Mouse (Mus musculus) 3134 (cell line): Measurements from ENCODE around the gene Zfp629.
A peak's percentile ranks its signal among the peaks of the same experiment; 100 is the strongest.

Source experiments
- DNase-seq: peaks from one replicate; pipeline ENCODE4 v3.0.0-alpha.2; 2011; ENCODE audit warnings: low spot score; ENCODE audit not compliant: insufficient read length; ENCODE audit errors: extremely low read depth

The Zfp629 gene

DNA sequence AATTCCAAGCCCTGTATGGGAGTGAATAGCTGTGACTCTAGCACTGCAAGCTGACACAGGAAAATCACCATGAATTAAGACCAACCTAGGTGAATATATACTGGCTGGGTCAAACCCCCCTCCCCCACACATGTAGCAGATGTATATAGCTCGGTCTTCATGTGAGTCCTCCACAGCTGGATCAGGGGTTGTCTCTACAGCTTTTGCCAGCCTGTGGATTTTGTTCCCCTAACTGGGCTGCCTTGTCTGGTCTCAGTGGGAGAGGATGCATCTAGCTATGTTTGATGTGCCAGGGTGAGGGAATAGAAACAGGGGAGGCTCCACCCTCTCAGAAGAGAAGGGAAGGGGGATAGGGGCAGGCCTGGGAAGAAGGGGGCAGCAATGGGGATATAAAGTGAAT, 739 bp upstream of the Zfp629 start:
- no peak for DNase-seq

GRCm38 (mm10) chr7:127614511-127614890, 1.1 kb downstream of the Zfp629 start:
- DNase-seq = peak; percentile 73

- no peak for DNase-seq
These were observed 1.5 kb downstream of the Zfp629 start for GRCm38 (mm10) chr7:127614091-127614490.

DNA sequence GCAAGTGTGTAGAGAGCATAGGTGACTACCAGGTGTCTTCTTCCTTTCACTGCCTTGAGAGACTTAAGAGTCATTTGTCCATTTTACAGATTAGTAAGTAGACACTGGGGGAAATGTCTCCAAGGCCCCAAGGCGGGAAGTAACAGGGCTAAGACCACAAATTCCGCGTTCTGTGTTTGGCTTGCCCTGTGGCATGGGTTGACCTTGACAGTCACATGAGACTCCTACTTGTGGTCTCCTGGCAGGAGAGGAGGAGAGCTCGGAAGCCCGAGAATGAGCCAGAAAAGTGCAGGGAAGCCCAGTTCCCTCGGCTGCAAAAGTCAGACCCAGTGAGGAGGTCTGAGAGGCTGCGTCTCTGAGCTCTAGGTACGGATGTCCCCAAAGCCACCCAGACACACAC, 2.1 kb downstream of the Zfp629 start:
- no peak for DNase-seq

DNA sequence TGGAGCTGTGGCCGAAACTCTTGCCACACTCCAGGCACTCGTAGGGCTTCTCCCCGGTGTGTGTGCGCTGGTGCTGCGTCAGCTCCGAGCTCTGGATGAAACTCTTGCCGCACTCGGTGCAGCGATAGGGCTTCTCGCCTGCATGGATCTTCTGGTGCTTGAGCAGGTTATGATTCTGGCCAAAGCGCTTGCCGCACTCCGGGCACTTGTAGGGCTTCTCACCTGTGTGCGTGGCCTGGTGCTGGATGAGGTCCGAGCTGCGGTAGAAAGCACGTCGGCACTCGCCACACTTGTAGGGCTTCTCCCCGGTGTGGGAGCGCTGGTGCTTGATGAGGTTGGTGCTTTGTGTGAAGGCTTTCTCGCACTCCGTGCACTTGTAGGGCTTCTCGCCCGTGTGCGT, 4.0 kb downstream of the Zfp629 start:
- DNase-seq = no peak

DNA sequence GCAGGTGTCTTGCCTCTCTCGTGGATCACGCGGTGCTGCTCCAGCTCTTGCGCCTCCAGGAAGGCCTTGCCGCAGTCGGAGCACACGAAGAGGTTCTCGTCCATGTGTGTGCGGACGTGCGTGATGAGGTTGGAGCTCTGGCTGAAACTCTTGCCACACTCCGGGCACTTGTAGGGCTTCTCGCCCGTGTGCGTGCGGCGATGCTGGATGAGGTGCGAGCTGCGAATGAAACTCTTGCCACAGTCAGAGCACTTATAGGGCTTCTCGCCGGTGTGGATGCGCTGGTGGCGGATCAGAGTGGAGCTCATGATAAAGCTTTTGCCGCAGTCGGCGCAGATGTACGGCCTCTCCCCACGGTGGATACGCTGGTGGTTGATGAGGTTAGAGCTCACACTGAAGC, 4.6 kb downstream of the Zfp629 start:
- DNase-seq = no peak

- no peak for DNase-seq
These were observed 8.4 kb downstream of the Zfp629 start for GRCm38 (mm10) chr7:127607150-127607549.

DNA sequence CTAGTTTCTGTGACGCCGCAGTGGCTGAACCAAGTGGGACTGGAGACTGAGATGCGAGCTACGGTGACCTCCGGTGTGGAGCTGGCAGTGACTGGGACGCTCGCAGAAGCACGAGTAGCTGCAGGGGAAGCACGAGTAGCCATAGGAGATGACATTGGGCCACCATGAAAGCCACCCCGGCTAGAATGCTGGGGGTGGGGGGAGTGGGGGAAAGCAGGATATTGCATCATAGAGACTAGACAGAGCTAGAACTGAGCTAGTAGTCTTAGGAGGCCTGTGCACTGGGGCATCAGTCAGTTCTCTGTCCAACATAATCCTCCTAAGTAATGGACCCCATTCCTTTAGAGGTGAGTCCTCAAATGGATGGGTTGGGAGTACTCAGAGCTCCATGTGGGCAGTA, 11.3 kb downstream of the Zfp629 start:
- no peak for DNase-seq

DNA sequence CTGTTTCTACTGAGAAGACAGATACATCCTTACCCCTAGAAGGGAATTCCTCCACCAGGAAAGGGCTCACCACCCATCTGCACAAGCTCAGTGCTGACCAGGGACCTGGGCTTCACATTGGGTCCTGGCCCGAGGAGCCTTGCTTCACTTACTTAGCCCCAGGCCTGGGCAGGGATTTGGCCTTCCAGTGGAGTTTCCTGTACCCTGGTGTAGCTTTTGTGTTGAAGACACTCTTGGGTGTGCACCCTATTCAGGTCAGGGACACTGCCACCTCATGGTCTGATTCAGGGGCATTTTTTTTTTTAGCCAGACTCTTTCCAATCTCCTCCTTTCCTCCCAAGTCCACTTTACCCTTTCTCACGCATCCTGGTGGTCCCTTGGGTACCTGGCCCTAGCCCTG, 12.7 kb downstream of the Zfp629 start:
- DNase-seq = no peak

- DNase-seq = no peak
These were observed 13.9 kb downstream of the Zfp629 start for GRCm38 (mm10) chr7:127601735-127602134.

DNA sequence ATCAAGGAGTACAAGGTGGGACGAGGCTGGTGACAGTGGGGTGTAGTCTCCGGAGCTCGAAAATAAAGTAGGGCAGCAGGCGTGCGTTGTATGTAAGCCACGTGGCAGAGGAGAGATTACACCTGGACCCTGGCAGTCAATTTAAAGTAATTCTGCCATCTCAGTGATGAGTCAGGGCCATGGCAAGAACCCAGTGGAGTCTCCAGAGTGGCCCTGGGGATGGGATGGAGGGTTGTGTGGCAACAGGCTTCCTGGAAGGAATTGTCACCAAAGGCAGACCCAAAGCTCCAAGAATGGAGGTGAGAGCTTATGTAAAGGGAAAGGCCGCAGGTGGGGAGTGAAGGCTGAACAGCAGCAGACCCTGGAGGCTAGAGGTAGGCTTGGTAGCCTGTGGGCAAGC, 15.0 kb downstream of the Zfp629 start:
- DNase-seq = no peak

DNA sequence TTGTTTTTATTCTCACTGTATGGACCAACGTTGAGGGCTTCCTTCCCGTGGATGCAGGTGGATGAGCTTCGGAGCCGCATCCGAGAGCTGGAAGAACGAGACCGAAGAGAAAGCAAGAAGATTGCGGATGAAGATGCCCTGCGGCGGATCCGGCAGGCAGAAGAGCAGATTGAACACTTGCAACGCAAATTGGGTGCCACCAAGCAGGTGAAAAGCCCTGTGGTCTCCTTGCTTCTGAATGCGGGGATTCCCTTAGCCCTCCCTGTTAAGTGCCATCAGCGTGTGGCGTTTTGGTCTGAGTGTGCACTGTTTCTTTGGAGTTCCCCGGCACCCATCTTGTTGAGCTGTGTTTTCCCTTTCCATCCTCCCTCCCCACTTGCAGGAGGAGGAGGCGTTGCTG, 18.9 kb downstream of the Zfp629 start:
- DNase-seq = no peak

DNA sequence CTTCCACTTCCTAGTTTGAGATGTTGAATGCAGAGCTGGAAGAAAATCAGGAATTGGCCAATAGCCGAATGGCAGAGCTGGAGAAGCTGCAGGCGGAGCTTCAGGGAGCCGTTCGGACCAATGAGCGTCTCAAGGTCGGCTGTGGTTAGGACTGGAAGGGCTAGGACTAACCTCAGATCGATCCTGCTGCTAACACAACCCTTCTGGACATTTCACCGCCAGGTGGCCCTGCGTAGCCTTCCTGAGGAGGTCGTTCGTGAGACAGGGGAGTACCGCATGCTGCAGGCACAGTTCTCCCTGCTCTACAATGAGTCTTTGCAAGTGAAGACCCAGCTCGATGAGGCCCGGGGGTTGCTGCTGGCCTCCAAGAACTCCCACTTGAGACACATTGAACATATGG, 23.0 kb downstream of the Zfp629 start:
- no peak for DNase-seq

- DNase-seq = no peak
These were observed 24.5 kb downstream of the Zfp629 start for GRCm38 (mm10) chr7:127591108-127591507.

- no peak for DNase-seq
These were observed 26.0 kb downstream of the Zfp629 start for GRCm38 (mm10) chr7:127589637-127590036.

DNA sequence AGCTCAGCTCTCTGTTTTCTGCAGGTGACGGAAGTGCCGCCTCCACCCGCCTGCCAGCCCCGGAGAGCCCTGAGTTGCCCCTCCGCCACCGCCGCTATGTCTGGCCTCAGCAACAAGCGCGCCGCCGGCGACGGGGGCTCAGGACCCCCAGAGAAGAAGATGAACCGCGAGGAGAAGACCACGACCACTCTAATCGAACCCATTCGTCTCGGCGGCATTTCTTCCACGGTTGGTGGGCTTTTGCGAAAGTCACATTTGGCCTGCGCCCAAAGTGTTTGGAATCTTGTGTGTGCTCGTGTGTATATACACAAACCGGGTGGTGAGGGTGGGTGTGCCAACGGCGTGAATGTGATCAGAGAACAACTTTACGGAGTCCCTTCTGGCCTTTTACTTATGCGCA, 26.7 kb downstream of the Zfp629 start:
- DNase-seq = no peak

DNA sequence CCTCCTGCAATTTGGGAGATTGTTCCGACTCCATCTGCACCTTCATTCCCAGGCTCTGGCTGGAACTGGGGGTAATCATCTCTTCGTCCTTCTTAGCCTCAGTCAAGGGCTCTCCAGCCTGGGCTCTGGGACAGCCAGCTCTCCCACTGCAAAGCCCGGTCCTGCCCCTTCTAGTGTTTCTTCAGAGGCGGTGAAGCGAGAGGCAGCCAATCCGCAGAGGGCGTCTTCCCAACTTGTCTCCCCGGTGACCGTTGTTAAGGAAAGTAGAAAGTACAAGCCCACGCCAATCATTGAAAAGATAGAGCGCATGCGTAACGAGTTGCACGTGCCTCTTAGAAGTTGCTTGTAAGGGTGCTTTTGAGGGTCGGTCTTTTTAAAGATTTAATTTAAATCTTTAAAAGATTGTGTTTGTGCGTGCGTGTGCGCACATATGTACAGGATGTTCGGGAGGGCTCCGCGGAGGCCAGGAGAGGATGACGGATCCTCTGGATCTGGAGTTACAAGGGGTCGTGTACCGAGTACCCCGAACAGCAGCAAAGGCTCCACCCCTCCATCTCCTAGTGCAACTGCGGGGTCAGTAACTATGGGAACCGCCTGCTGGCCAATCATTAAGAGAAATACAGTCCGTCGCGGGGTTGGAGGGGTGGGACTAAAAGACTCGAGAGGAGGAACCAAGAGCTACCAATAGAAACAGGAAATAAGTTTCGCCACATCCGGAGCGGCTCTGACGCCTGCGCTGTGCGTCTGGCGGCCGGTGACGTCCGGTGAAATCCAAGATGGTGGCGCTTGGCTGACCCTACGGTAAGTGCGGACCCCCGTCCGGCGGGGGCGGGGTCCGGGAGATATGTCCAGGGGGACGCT, 27.4 kb downstream of the Zfp629 start, which contains the start of the genes Ccdc189 and Rnf40:
Gene Ccdc189 (minus strand): TSS at position 585 of the 861 bp plus-strand sequence.
Gene Rnf40 (plus strand): TSS at position 757 of the 861 bp plus-strand sequence.
- peak; percentile 95 for DNase-seq

DNA sequence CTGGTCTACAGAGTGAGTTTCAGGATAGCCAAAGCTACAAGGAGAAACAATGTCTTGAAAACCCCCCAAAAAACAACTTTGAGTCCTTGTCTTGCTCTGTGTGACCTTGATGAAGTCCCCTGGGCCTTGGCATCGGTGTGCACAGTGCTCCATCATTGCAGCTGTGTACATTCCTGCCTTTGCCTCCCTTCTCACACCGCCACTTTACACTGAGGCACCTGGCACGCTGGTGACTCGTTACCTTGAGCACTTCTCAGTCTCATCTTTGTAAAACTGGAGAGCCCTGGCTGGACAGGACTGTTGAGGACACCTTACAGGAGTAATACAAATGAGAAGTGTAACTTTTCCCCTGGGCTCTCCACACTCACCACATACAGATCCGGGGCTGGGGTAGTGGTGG, 28.4 kb downstream of the Zfp629 start:
- no peak for DNase-seq

- DNase-seq = no peak
These were observed 29.4 kb downstream of the Zfp629 start for GRCm38 (mm10) chr7:127586149-127586548.

DNA sequence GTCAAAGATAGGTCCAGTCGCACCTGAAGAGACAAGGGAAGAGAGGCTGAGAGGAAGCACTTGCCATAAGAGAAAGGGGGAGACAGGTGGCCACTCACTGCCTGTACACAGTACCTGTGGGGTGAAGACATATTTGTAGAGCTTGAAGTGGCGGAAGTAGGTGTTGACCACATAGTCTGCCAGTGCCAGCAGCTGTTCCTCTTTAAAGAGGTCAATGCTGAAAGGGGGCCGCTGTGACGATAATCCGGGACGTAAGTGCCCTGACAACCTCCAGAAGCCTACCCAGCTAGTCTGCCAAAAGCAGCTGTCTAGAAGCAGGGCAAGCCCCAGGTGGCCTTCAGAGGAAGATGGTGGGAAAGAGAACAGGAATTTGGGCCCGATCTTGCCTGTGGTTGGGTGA, 30.6 kb downstream of the Zfp629 start:
- DNase-seq = no peak

GRCm38 (mm10) chr7:127583260-127583659, 32.3 kb downstream of the Zfp629 start:
- no peak for DNase-seq

- DNase-seq = no peak
These were observed 41.5 kb downstream of the Zfp629 start for GRCm38 (mm10) chr7:127574115-127574514.
